Mouse (Mus musculus): ENCODE results near the gene Ptms. TPM values are rescaled to one million over a fixed set of nuclear protein-coding genes. Genes with fewer than 3 reads are reported as not detected.

Gene Ptms
- polyA plus RNA-seq, 2 experiments: 29.7 to 109 TPM

GRCm38 (mm10) chr6:124910032-124910431 lies 9.9 kb downstream of the Ptms start:
- Histone ChIP-seq H3K9me3 (ENCODE audit: control insufficient read depth, low read length) (no peaks in the 10 kb centered on the region), H3K36me3 (replicated peaks; ENCODE audit: control insufficient read depth, insufficient read depth, low read depth) (no peaks in the 10 kb centered on the region), H3K4me3 (ENCODE audit: insufficient read depth in 1 of 2, low read depth in 2 of 2, low read length in 2 of 2) (no peak overlapping the region), H3K9ac (replicated peaks) (no peak overlapping the region), H3K27ac (no peak overlapping the region), H3K27me3 (ENCODE audit: control insufficient read depth, insufficient read depth, low read length) (peaks cover 27% of the 10 kb centered on the region), H3K4me1 (replicated peaks; ENCODE audit: control insufficient read depth in 2 of 2, insufficient read depth in 2 of 2, low read length in 1 of 2) (no peaks in the 10 kb centered on the region), H3K4me2 (ENCODE audit: low read depth) (no peak overlapping the region)
- no peak for TF ChIP-seq CTCF (IDR thresholded peaks at IDR 0.05; ENCODE audit: low read depth)
- no peak for TF ChIP-seq EP300 (IDR thresholded peaks at IDR 0.05; ENCODE audit: low read depth)
- 7% methylated on average over 32 of the region's 32 CpGs for WGBS (ENCODE audit: insufficient replicate concordance)
- ATAC-seq (ENCODE audit: insufficient read depth) (no peak), DNase-seq (ENCODE audit: low read depth in 3 of 3, low spot score in 3 of 3) (no peak)

DNA sequence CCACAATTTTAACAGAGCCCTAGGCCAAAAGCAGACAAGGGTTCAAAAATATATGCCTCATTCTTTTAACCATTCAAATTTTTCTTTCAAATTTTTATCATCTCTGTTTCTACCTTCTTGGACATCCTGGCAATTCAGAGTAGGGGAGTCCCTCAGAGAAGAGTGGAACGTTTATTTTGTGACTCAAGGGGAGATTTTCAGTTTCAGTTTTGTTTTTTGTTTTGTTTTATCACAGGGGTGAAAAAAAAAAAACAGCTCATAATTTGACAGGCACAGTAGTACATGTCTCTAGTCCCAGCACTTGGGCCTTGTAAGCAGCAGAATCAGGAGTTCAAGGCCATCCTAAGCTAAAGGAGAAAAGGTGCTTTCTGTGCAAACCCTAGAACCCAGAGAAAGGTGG lies 12.1 kb downstream of the Ptms start:
- H3K9ac ChIP-seq (replicated peaks): no peak overlapping the region
- no peak for ATAC-seq (ENCODE audit: insufficient read depth)
- peaks cover 0 to 5% of the 10 kb centered on the region in 2 experiments; a peak in 2 of 4 replicates for H3K4me1 ChIP-seq (replicated peaks; ENCODE audit: control insufficient read depth in 2 of 2, insufficient read depth in 2 of 2, low read length in 1 of 2)
- H3K27ac ChIP-seq: no peak overlapping the region
- no peaks in the 10 kb centered on the region for H3K36me3 ChIP-seq (replicated peaks; ENCODE audit: control insufficient read depth, insufficient read depth, low read depth)
- no peak for TF ChIP-seq CTCF (IDR thresholded peaks at IDR 0.05; ENCODE audit: low read depth)
- TF ChIP-seq EP300 (IDR thresholded peaks at IDR 0.05; ENCODE audit: low read depth): no peak
- H3K9me3 ChIP-seq (ENCODE audit: control insufficient read depth, low read length): no peaks in the 10 kb centered on the region
- 45% methylated on average over 1 of the region's 1 CpGs for WGBS (ENCODE audit: insufficient replicate concordance)
- H3K27me3 ChIP-seq (ENCODE audit: control insufficient read depth, insufficient read depth, low read length): peaks cover 19% of the 10 kb centered on the region
- H3K4me2 ChIP-seq (ENCODE audit: low read depth): no peak overlapping the region
- H3K4me3 ChIP-seq (ENCODE audit: insufficient read depth in 1 of 2, low read depth in 2 of 2, low read length in 2 of 2): no peak overlapping the region
- no peak for DNase-seq (ENCODE audit: low read depth in 3 of 3, low spot score in 3 of 3)

DNA sequence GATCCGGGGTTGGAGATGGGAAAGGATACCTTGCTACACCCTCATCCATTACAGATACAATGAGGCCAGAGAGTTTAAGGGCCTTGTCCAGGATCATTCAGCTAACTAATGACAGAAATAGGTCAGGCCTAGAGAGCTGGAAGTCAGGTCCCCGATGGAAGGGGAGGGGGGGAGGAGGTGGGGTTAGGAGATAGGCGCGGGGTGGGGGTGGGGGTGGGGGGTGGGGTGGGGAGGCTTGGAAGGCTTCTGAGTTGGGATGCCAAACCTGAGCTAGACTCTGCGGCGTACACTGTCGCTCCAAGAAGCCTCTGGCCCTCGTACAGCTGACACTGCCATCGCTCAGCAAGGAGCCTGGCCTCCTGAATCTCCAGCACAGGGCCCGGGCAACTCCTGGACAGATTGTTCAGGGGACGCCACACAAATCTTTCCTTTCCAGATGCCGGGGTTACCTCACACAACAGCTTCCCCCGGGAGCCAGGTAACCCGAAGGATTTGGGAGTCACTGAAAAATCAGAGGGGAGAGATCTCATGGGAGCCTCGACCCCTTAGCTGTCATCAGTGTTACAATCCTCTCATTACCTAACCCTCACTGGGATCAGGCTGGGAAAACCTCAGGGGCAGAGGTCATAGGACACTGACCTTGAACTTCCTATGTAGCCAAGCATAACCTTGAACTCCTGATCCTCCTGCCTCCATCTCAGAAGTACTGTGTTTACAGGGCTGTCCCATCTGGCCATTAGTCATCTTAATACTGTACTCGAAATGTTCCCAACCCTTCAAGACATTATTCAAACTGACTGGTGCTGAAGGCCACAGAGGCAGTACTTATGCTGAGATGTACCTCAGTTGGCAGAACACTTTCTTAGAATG lies 14.7 kb downstream of the Ptms start:
- 56% methylated on average over 16 of the region's 16 CpGs for WGBS (ENCODE audit: insufficient replicate concordance)
- Histone ChIP-seq H3K4me3 (ENCODE audit: insufficient read depth in 1 of 2, low read depth in 2 of 2, low read length in 2 of 2) (no peak overlapping the region), H3K9ac (replicated peaks) (no peak overlapping the region), H3K36me3 (replicated peaks; ENCODE audit: control insufficient read depth, insufficient read depth, low read depth) (no peaks in the 10 kb centered on the region), H3K4me2 (ENCODE audit: low read depth) (no peak overlapping the region), H3K27ac (no peak overlapping the region), H3K27me3 (ENCODE audit: control insufficient read depth, insufficient read depth, low read length) (peaks cover 13% of the 10 kb centered on the region), H3K9me3 (ENCODE audit: control insufficient read depth, low read length) (no peaks in the 10 kb centered on the region), H3K4me1 (replicated peaks; ENCODE audit: control insufficient read depth in 2 of 2, insufficient read depth in 2 of 2, low read length in 1 of 2) (peaks cover 0 to 5% of the 10 kb centered on the region in 2 experiments; a peak in 2 of 4 replicates)
- TF ChIP-seq EP300 (IDR thresholded peaks at IDR 0.05; ENCODE audit: low read depth): no peak
- TF ChIP-seq CTCF (IDR thresholded peaks at IDR 0.05; ENCODE audit: low read depth): no peak
- DNase-seq (ENCODE audit: low read depth in 3 of 3, low spot score in 3 of 3): no peak
- no peak for ATAC-seq (ENCODE audit: insufficient read depth)

DNA sequence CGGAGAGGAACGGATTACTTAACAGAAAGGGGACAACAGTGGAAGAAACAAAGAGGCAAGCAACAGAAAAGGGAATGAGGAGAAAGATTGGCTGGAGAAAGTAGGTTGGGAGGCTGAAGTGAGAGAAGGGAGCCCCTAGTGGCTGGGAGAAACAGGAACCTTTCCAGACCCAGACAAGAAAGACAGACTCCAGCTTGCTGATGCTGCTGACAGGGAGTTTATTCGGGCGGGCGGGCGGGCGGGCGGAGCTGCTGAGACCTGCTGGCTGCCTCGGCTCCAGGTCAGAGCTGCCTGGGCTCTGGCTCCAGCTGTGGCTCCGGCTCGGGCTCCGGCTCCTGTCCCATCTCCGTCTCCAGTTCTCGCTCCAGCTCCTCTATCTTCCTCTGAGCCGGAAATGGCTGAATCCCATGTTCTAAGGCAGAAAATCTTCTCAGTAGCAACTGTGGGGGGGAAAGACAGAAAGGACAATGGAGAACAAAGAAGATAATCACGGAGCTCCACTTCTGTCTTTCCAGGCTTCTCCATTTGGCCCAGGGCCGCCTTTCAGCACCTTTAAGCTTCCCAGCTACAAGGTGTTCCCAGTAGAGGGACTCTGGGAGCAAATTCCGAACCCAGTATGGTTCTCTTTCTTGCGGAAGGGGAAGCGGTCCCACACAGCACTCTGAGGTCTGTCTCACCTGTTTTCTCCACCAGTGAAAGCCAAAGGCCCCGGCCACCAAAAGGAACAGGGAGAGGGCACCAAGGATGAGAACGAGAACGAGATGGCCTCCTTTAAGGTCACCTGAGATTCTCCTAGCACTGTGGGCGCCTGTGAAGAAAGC lies 15.5 kb downstream of the Ptms start:
- DNase-seq (ENCODE audit: low read depth in 3 of 3, low spot score in 3 of 3) (peak; percentile 47 to 60 (median 51)), ATAC-seq (ENCODE audit: insufficient read depth) (peak; percentile 68)
- 23% methylated on average over 24 of the region's 24 CpGs for WGBS (ENCODE audit: insufficient replicate concordance)
- Histone ChIP-seq H3K36me3 (replicated peaks; ENCODE audit: control insufficient read depth, insufficient read depth, low read depth) (no peaks in the 10 kb centered on the region), H3K27ac (peak overlapping the region; percentile 63), H3K4me2 (ENCODE audit: low read depth) (peak overlapping the region; percentile 96), H3K4me3 (ENCODE audit: insufficient read depth in 1 of 2, low read depth in 2 of 2, low read length in 2 of 2) (peak overlapping the region; percentile 63 to 68), H3K9ac (replicated peaks) (peak overlapping the region; percentile 60; the same call in 1 of the 2 replicates), H3K27me3 (ENCODE audit: control insufficient read depth, insufficient read depth, low read length) (peaks cover 4% of the 10 kb centered on the region), H3K9me3 (ENCODE audit: control insufficient read depth, low read length) (no peaks in the 10 kb centered on the region), H3K4me1 (replicated peaks; ENCODE audit: control insufficient read depth in 2 of 2, insufficient read depth in 2 of 2, low read length in 1 of 2) (peaks cover 0 to 5% of the 10 kb centered on the region in 2 experiments; a peak in 2 of 4 replicates)
- TF ChIP-seq CTCF (IDR thresholded peaks at IDR 0.05; ENCODE audit: low read depth): peak; percentile 64
- no peak for TF ChIP-seq EP300 (IDR thresholded peaks at IDR 0.05; ENCODE audit: low read depth)

Data from liver, embryonic 14.5 days (tissue).